Comparison of ENCODE assay signal across 21 mouse cellular contexts in the genomic region with DNA sequence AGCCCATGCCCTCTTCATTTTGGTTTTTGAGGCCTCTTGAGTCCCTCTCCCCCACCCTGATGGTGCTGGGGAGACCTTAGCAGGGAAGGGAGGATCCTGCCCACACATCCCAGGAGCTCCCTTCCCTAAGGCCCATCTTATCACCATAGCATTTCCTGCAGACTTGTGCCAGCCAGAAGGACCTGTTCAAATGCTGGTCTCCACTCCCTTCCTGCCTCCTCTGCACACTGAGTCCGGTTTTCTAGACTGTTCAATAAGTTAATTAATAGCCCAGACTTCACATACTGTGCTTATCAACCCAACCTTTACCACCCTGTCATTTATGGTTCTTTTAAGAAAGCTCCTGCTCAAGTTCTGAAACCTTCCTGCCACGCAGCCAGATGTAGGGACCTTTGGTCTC. TPM values are rescaled to one million over a fixed set of nuclear protein-coding genes. Genes with fewer than 3 reads are reported as not detected.
A peak's percentile ranks its signal among the peaks of the same experiment; 100 is the strongest.
DNase-seq lines count a peak whose midpoint lies in the region; ATAC-seq and TF ChIP-seq lines count a peak whose summit lies in the region.
"Had no signal": no experiment of that assay in that cellular context is flagged by ENCODE, and none has a peak within 500 bp of the region (broad histone marks: within the 10 kb centered on the region; RNA-seq: fewer than 3 reads in every experiment).

No protein-coding gene starts in this region.

- H3K27me3 ChIP-seq in heart, embryonic 12.5 days (replicated peaks): no peaks in the 10 kb centered on the region
- H3K27me3 ChIP-seq in intestine, embryonic 14.5 days (replicated peaks; ENCODE audit: control insufficient read depth, insufficient read depth, low read length): no peaks in the 10 kb centered on the region
- H3K27me3 ChIP-seq in small intestine, adult 2 months (ENCODE audit: control insufficient read depth, insufficient read depth, low read length): no peaks in the 10 kb centered on the region
- no peaks in the 10 kb centered on the region for H3K27me3 ChIP-seq in stomach, postnatal 0 days (ENCODE audit: control insufficient read depth, insufficient read depth, low read length)
- H3K27me3 ChIP-seq: forebrain, embryonic 13.5 days; heart, embryonic 13.5 days had no signal

- WGBS in heart, embryonic 12.5 days: 52% methylated on average over 2 of the region's 2 CpGs
- 45% methylated on average over 2 of the region's 2 CpGs for WGBS in intestine, embryonic 14.5 days
- WGBS in small intestine, adult 2 months: 18% methylated on average over 2 of the region's 2 CpGs
- 51% methylated on average over 2 of the region's 2 CpGs for WGBS in stomach, postnatal 0 days

- ATAC-seq in heart, embryonic 12.5 days (ENCODE audit: insufficient number of reproducible peaks, low FRiP score): no peak
- ATAC-seq in intestine, embryonic 14.5 days (replicated peaks; ENCODE audit: low FRiP score, low TSS enrichment, low read depth): peak; percentile 93
- ATAC-seq in stomach, postnatal 0 days (ENCODE audit: low FRiP score, low TSS enrichment): peak; percentile 82
- ATAC-seq: CD4-positive, CD25-positive, alpha-beta regulatory T cell, adult 4 months; forebrain, embryonic 13.5 days; forebrain, postnatal 0 days had no signal

- no peaks in the 10 kb centered on the region for H3K4me1 ChIP-seq in heart, embryonic 12.5 days (replicated peaks)
- H3K4me1 ChIP-seq in intestine, embryonic 14.5 days (replicated peaks; ENCODE audit: control insufficient read depth, insufficient read depth, low read length): no peaks in the 10 kb centered on the region
- H3K4me1 ChIP-seq in small intestine, adult 2 months (ENCODE audit: control insufficient read depth, insufficient read depth, insufficient read length, low read length): peaks cover 16% of the 10 kb centered on the region; the same call in 1 of the 2 replicates
- no peaks in the 10 kb centered on the region for H3K4me1 ChIP-seq in stomach, postnatal 0 days (replicated peaks; ENCODE audit: control insufficient read depth, insufficient read depth)
- H3K4me1 ChIP-seq: embryonic facial prominence, embryonic 10.5 days; forebrain, embryonic 13.5 days; heart, embryonic 13.5 days had no signal

- H3K9me3 ChIP-seq in heart, embryonic 12.5 days (replicated peaks): no peaks in the 10 kb centered on the region
- H3K9me3 ChIP-seq in intestine, embryonic 14.5 days (ENCODE audit: control insufficient read depth, low read length): no peaks in the 10 kb centered on the region
- no peaks in the 10 kb centered on the region for H3K9me3 ChIP-seq in stomach, postnatal 0 days (ENCODE audit: control insufficient read depth, low read length)
- H3K9me3 ChIP-seq: embryonic facial prominence, embryonic 10.5 days; forebrain, embryonic 13.5 days; G1E; heart, embryonic 13.5 days had no signal

- no peaks in the 10 kb centered on the region for H3K36me3 ChIP-seq in heart, embryonic 12.5 days
- H3K36me3 ChIP-seq in intestine, embryonic 14.5 days (ENCODE audit: control insufficient read depth, insufficient read depth, low read length): no peaks in the 10 kb centered on the region
- H3K36me3 ChIP-seq in small intestine, adult 2 months (ENCODE audit: control insufficient read depth, insufficient read depth, low read length): no peaks in the 10 kb centered on the region
- no peaks in the 10 kb centered on the region for H3K36me3 ChIP-seq in stomach, postnatal 0 days (ENCODE audit: control insufficient read depth, insufficient read depth, low read length)
- H3K36me3 ChIP-seq: embryonic facial prominence, embryonic 10.5 days; G1E; heart, embryonic 13.5 days had no signal

- no peak overlapping the region for H3K4me3 ChIP-seq in heart, embryonic 12.5 days
- H3K4me3 ChIP-seq in intestine, embryonic 14.5 days (ENCODE audit: low read depth, low read length): no peak overlapping the region
- no peak overlapping the region for H3K4me3 ChIP-seq in small intestine, adult 2 months (ENCODE audit: low read depth, low read length)
- H3K4me3 ChIP-seq in stomach, postnatal 0 days (ENCODE audit: low read depth, low read length): no peak overlapping the region
- H3K4me3 ChIP-seq: embryonic facial prominence, embryonic 10.5 days; forebrain, embryonic 13.5 days; heart, embryonic 13.5 days had no signal

- TF ChIP-seq CTCF in small intestine, adult 2 months (IDR thresholded peaks at IDR 0.05; ENCODE audit: extremely low read depth, insufficient read length, insufficient replicate concordance, low read depth, low read length): no peak
- TF ChIP-seq CTCF in stomach, postnatal 0 days (IDR thresholded peaks at IDR 0.05; ENCODE audit: low read depth): no peak

- H3K4me2 ChIP-seq in heart, embryonic 12.5 days: no peak overlapping the region
- no peak overlapping the region for H3K4me2 ChIP-seq in intestine, embryonic 14.5 days (ENCODE audit: low read length)
- H3K4me2 ChIP-seq in stomach, postnatal 0 days (replicated peaks; ENCODE audit: low read depth): no peak overlapping the region
- H3K4me2 ChIP-seq: forebrain, embryonic 13.5 days; heart, embryonic 13.5 days had no signal

- TF ChIP-seq EP300 in stomach, postnatal 0 days (optimal IDR thresholded peaks at IDR 0.05): no peak

- no peak for TF ChIP-seq POLR2A in small intestine, adult 2 months (IDR thresholded peaks at IDR 0.05; ENCODE audit: low read depth, low read length)

- no peak overlapping the region for H3K27ac ChIP-seq in heart, embryonic 12.5 days (ENCODE audit: poor library complexity, severe bottlenecking)
- no peak overlapping the region for H3K27ac ChIP-seq in intestine, embryonic 14.5 days (ENCODE audit: low read depth)
- H3K27ac ChIP-seq in small intestine, adult 2 months (ENCODE audit: insufficient read depth, low read depth, low read length): peak overlapping the region; percentile 88
- H3K27ac ChIP-seq in stomach, postnatal 0 days (replicated peaks): 0 out of 2 replicates have a peak overlapping the region, but pooled peaks have one; percentile 4
- H3K27ac ChIP-seq: embryonic facial prominence, embryonic 10.5 days; forebrain, embryonic 13.5 days; heart, embryonic 13.5 days had no signal

- DNase-seq in heart, adult 11 months: peak; percentile 70
- DNase-seq in intestine, embryonic 14.5 days (ENCODE audit: low spot score): no peak
- no peak for DNase-seq in stomach, postnatal 0 days (ENCODE audit: low spot score)
- DNase-seq in natural killer cell, adult 2 months (ENCODE audit: low spot score in 2 of 2): no peak
- no peak for DNase-seq in thymus, postnatal 4 days
- DNase-seq: adrenal gland, adult 8-10 months; adrenal gland, postnatal 36 days; B cell, adult 2 months; cerebellum, adult 2 months; cerebellum, postnatal 10 days; forebrain, postnatal 0 days; gastrocnemius, postnatal 14 days; heart, postnatal 36 days had no signal

- H3K9ac ChIP-seq in heart, embryonic 12.5 days: no peak overlapping the region
- H3K9ac ChIP-seq in intestine, embryonic 14.5 days (ENCODE audit: low read length): no peak overlapping the region
- H3K9ac ChIP-seq in stomach, postnatal 0 days (ENCODE audit: low read length): no peak overlapping the region
- H3K9ac ChIP-seq: forebrain, embryonic 13.5 days; forebrain, postnatal 0 days; heart, embryonic 13.5 days had no signal

RNA-seq across cellular contexts. Expression of a gene that starts 19.2 kb away (rescaled TPM):
- 0.31 and 0.33 TPM in 2 replicates for polyA plus RNA-seq in heart, embryonic 12.5 days (2016; fragmentation: Nextera tagmentation; extraction: Ambion mirVana)
- polyA plus RNA-seq in intestine, embryonic 14.5 days (2014; fragmentation: Nextera tagmentation; extraction: Ambion mirVana): 4.3 and 8.4 TPM in 2 replicates
- polyA plus RNA-seq in small intestine, adult 2 months (2012; rRNA removed): 341 and 589 TPM in 2 replicates
- polyA plus RNA-seq in stomach, postnatal 0 days (2015; fragmentation: Nextera tagmentation; extraction: Ambion mirVana): 197 and 200 TPM in 2 replicates
- polyA plus RNA-seq: CD4-positive, CD25-positive, alpha-beta regulatory T cell, adult 4 months; cerebellum, adult 2 months; forebrain, embryonic 13.5 days; heart, embryonic 13.5 days; heart, postnatal 0 days had no signal

RNA-seq across cellular contexts. Expression of a gene that starts 43.9 kb away (rescaled TPM):
- 60.3 and 64.1 TPM in 2 replicates for polyA plus RNA-seq in heart, embryonic 12.5 days (2016; fragmentation: Nextera tagmentation; extraction: Ambion mirVana)
- polyA plus RNA-seq in intestine, embryonic 14.5 days (2014; fragmentation: Nextera tagmentation; extraction: Ambion mirVana): 105 and 109 TPM in 2 replicates
- polyA plus RNA-seq in small intestine, adult 2 months (2012; rRNA removed): 1.0 and 5.1 TPM in 2 replicates
- polyA plus RNA-seq in stomach, postnatal 0 days (2015; fragmentation: Nextera tagmentation; extraction: Ambion mirVana): 44.6 and 45.7 TPM in 2 replicates
- polyA plus RNA-seq: G1E had no signal

Comparison
In these comparisons a context has a peak if more than half of its experiments do, and no peak if none do; other contexts are left out.
1. H3K27ac ChIP-seq: peak in small intestine, adult 2 months (single experiment) and stomach, postnatal 0 days (single experiment); none in heart, embryonic 12.5 days (single experiment) and intestine, embryonic 14.5 days (single experiment).
2. RNA of a gene that starts 19.2 kb away (polyA plus RNA-seq): 341 to 589 TPM in small intestine, adult 2 months and 197 to 200 TPM in stomach, postnatal 0 days; 4.3 to 8.4 TPM in intestine, embryonic 14.5 days and 0.31 to 0.33 TPM in heart, embryonic 12.5 days; every median in the first group is over 10 times any median in the second.